Mouse (Mus musculus) heart, embryonic 14.5 days (tissue): Measurements from ENCODE around the gene Phf21b. TPM values are rescaled to one million over a fixed set of nuclear protein-coding genes. Genes with fewer than 3 reads are reported as not detected.

Experiments used
- ATAC-seq: fragments of 200-750 bp; cut with Nextera tagmentation; 2 replicates; pipeline ENCODE4 v1.8.0; 2017; ENCODE audit warnings: low read depth, moderate TSS enrichment; ENCODE audit not compliant: insufficient number of reproducible peaks, insufficient read depth, low FRiP score
- H3K27ac ChIP-seq, 2 experiments: fragments of 200-500 bp in 1 of 2; fragments of 300-500 bp in 1 of 2; sonication (generic) in 1 of 2; replicated peaks in 1 of 2; 2 replicates each; pipeline ENCODE4 v1.5.1; 2012 to 2014; ENCODE audit warnings: low read depth in 2 of 2, low read length in 2 of 2, control low read depth in 1 of 2, mild to moderate bottlenecking in 1 of 2, mixed read lengths in 1 of 2; ENCODE audit not compliant: control insufficient read depth in 1 of 2, insufficient read depth in 1 of 2
- H3K27me3 ChIP-seq: fragments of 300-500 bp; sonication (generic); 2 replicates; pipeline ENCODE4 v1.6.1; 2014; ENCODE audit warnings: mild to moderate bottlenecking, low read length, control low read depth; ENCODE audit not compliant: control insufficient read depth, insufficient read depth
- H3K36me3 ChIP-seq: fragments of 300-500 bp; sonication (generic); 2 replicates; pipeline ENCODE4 v1.6.1; 2014; ENCODE audit warnings: mild to moderate bottlenecking, control low read depth, low read length, mixed read lengths; ENCODE audit not compliant: control insufficient read depth, insufficient read depth
- H3K4me1 ChIP-seq, 2 experiments: fragments of 200-500 bp in 1 of 2; fragments of 300-500 bp in 1 of 2; sonication (generic) in 1 of 2; 2 replicates each; pipeline ENCODE4 v1.6.1; 2012 to 2014; ENCODE audit warnings: low read length in 2 of 2, control low read depth in 1 of 2, mixed read lengths in 1 of 2; ENCODE audit not compliant: control insufficient read depth in 2 of 2, insufficient read depth in 2 of 2
- H3K4me2 ChIP-seq: fragments of 300-500 bp; sonication (generic); 2 replicates; pipeline ENCODE4 v1.6.1; 2014; ENCODE audit warnings: mild to moderate bottlenecking, low read length
- H3K4me3 ChIP-seq, 2 experiments: fragments of 200-500 bp in 1 of 2; fragments of 300-500 bp in 1 of 2; sonication (generic) in 1 of 2; 2 replicates each; pipeline ENCODE4 v1.5.1; 2012 to 2014; ENCODE audit warnings: low read length in 2 of 2, mild to moderate bottlenecking in 2 of 2, control low read depth in 1 of 2, low read depth in 1 of 2, moderate library complexity in 1 of 2; ENCODE audit not compliant: control insufficient read depth in 1 of 2, insufficient read depth in 1 of 2
- H3K9ac ChIP-seq: fragments of 300-500 bp; sonication (generic); 2 replicates; pipeline ENCODE4 v1.6.1; 2014; ENCODE audit warnings: mild to moderate bottlenecking, low read length
- H3K9me3 ChIP-seq: fragments of 300-500 bp; sonication (generic); 2 replicates; pipeline ENCODE4 v1.6.1; 2016; ENCODE audit warnings: low read length, control low read depth; ENCODE audit not compliant: control insufficient read depth
- WGBS: fragments of 180-500 bp; shearing (Covaris S2); extraction: QIAGEN DNeasy Blood & Tissue Kit; methylation state at CpG from one replicate; pipeline ENCODE4 v1.1.7; 2014; 5-methylcytosine and 5-hydroxymethylcytosine counted together
- polyA plus RNA-seq: library from polyadenylated mRNA; unstranded; fragments of >200 nt; fragmentation: Nextera tagmentation; extraction: Ambion mirVana; gene quantifications from 2 replicates; pipeline ENCODE4 v1.2.1, GENCODE M21; 2014

Gene Phf21b
- polyA plus RNA-seq, 1 experiment from 2014 or later = 0.46 TPM

DNA sequence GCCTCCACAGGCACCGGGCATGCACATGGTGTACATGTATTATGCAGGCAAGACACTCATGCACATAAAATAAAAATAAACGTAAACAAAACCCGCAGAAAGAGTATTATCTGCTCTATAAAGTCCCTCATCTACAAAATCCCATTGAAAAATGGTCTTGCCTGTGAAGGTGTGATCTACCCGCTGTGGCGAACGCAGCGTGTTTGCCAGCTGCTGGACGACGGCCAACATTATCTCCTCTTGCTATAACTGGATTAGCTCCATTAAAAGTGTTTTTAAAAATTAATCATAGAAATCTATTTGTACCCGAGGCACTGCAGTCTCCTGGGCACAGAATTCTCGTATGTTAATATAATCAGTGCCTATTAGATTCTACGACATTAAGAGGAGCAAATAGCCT lies 32.2 kb upstream of the Phf21b start:
- Histone ChIP-seq H3K4me1 (no peaks in the 10 kb centered on the region), H3K9me3 (no peaks in the 10 kb centered on the region), H3K36me3 (no peaks in the 10 kb centered on the region), H3K27ac (no peak overlapping the region), H3K4me2 (no peak overlapping the region), H3K4me3 (no peak overlapping the region), H3K27me3 (no peaks in the 10 kb centered on the region), H3K9ac (no peak overlapping the region)
- WGBS = 73% methylated on average over 12 of the region's 12 CpGs
- no peak for ATAC-seq

DNA sequence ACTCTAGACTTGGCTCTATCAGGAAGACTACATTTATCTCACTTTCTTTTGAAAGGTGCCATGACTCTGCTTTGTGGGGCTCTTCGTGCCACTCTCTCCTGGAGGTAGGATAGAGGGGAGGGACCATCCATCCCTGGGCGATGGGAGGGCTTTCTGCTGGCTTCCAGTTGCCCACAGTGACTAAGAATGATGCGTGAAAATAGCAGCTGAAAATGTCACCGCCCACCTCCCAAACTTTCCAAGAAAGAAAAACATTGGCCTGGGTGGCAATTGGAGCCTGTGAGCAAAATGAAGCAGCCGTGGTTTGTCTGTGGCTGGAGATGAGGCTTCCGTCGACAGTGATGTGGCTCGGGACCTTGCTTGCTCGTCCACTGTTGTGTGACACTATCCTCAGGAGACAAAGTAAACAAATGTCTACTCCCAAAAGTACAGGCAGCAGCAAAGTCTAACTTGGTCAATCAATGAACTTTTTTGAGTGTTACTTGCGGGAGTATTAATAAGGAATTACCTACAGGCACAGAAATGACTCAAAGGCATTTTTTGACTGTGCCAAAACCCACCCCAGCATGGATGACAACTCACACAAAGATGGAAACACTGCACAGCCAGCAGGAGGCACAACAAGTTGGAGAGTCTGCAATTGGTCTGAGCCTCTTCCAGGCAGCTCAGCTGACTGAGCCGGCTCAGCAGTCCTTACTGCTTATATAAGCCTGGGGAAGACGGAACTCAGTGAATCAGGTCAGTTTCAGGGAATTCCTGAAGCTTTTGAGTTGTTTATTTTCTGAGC lies 21.4 kb upstream of the Phf21b start:
- ATAC-seq = no peak
- no peaks in the 10 kb centered on the region for H3K27me3 ChIP-seq
- WGBS = 73% methylated on average over 12 of the region's 12 CpGs
- H3K9ac ChIP-seq = no peak overlapping the region
- H3K27ac ChIP-seq = no peak overlapping the region
- H3K36me3 ChIP-seq = no peaks in the 10 kb centered on the region
- no peak overlapping the region for H3K4me3 ChIP-seq
- H3K4me2 ChIP-seq = no peak overlapping the region
- H3K9me3 ChIP-seq = no peaks in the 10 kb centered on the region
- H3K4me1 ChIP-seq = no peaks in the 10 kb centered on the region

DNA sequence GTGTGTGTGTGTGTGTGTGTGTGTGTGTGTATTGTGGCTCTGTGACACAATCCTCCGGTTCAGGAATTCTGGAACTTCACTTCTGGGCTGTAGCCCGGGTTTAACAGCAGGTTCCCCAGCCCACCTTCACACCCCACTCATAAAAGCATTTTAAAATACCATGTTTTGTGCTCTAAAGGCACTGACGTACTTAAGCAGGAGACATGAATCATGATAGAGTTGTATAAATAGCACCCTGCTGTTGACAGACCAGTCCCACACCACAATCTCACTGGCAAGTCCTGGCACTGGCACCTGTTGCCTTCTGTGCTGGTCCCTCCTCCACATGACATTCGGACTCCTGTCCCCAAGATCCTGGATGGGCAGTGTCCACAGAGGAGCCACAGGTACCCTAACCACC lies 18.0 kb upstream of the Phf21b start:
- H3K9ac ChIP-seq = no peak overlapping the region
- no peak for ATAC-seq
- no peaks in the 10 kb centered on the region for H3K9me3 ChIP-seq
- H3K27ac ChIP-seq = no peak overlapping the region
- no peak overlapping the region for H3K4me3 ChIP-seq
- no peak overlapping the region for H3K4me2 ChIP-seq
- 57% methylated on average over 4 of the region's 4 CpGs for WGBS
- no peaks in the 10 kb centered on the region for H3K27me3 ChIP-seq
- no peaks in the 10 kb centered on the region for H3K4me1 ChIP-seq
- H3K36me3 ChIP-seq = no peaks in the 10 kb centered on the region

DNA sequence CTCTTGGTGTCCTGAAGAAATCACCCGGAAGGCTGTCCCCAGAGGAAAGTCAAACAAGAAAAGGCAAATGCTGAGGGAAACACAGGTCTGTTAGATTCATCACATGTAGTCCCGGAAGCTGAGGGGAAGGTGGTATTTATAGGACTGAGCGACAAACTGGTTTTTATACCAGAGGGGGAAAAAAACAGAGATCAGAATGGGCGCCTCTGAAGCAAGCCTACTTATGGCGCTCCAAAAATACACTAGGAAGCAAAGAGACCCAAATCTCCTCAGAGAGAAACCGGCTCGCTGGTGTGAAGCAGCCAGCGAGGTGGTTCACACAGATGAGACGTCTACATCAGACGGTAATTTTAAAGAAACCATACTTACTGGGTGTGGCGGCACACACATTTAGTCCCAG lies 17.2 kb upstream of the Phf21b start:
- Histone ChIP-seq H3K27me3 (no peaks in the 10 kb centered on the region), H3K27ac (no peak overlapping the region), H3K4me1 (no peaks in the 10 kb centered on the region), H3K4me2 (no peak overlapping the region), H3K9ac (no peak overlapping the region), H3K4me3 (no peak overlapping the region), H3K9me3 (no peaks in the 10 kb centered on the region), H3K36me3 (no peaks in the 10 kb centered on the region)
- 77% methylated on average over 11 of the region's 11 CpGs for WGBS
- ATAC-seq = no peak

DNA sequence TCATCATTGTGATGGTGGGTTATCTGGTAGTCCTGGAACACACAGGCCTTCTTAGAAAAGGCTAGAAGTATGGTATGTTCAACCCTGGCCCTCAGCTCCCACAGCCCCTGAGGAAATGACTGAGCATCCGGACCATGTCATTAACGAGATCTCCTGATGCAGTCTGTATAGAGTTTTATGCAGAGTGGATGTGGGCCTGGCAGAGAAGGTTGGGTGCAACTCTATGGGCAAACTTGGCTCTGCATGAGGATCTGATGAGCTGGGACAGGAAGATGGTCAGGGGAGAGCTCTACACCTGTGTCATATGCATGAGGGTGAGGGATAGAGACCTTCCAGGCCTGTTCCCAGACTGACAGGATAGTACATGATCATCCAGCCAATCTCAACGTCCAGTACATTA lies 16.0 kb upstream of the Phf21b start:
- ATAC-seq = no peak
- Histone ChIP-seq H3K4me1 (no peaks in the 10 kb centered on the region), H3K27me3 (no peaks in the 10 kb centered on the region), H3K9me3 (no peaks in the 10 kb centered on the region), H3K27ac (no peak overlapping the region), H3K4me2 (no peak overlapping the region), H3K9ac (no peak overlapping the region), H3K4me3 (no peak overlapping the region), H3K36me3 (no peaks in the 10 kb centered on the region)
- WGBS = 76% methylated on average over 3 of the region's 3 CpGs

DNA sequence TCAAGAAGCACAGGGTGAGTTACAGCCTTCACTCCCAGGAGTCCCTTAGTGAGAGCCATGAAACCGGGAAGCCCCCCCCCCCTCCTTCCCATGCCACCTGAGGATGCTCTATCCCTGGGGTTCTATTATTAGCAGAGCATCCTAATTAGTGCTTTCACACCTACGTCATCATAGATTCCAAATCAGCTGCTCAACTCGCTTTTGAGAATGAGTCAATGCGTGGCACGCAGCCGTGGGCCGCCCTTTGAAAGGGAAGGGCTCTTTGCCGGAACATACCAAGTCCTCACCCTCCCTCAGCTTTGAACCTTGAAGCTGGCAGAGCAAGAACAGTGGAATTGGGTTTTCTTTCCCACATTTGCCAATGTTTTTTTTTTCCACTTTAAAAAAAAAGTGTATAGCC lies 6.1 kb upstream of the Phf21b start:
- Histone ChIP-seq H3K4me2 (no peak overlapping the region), H3K4me1 (no peaks in the 10 kb centered on the region), H3K27ac (no peak overlapping the region), H3K4me3 (no peak overlapping the region), H3K27me3 (peaks cover 9% of the 10 kb centered on the region; the same call in 1 of the 2 replicates), H3K9me3 (no peaks in the 10 kb centered on the region), H3K36me3 (no peaks in the 10 kb centered on the region), H3K9ac (no peak overlapping the region)
- 84% methylated on average over 8 of the region's 8 CpGs for WGBS
- no peak for ATAC-seq

DNA sequence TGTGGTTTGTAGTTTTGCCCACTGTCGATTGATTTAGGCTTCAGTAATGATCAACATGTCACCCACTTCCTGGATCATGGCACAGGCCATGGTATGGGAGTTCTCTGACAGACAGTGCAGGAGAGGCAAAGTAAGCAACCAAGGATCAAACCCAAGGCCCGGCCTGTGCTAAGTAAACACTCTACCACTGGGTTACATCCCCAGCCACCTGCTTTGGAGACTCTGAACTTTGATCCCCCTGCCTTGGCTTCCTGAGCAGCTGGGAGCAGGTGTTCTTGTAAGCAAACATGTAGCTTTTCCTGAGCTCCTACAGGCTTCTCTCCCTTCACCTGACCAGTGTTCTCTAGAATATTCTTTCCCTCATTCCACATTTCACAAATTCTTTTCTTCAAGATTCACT lies 1.8 kb upstream of the Phf21b start:
- no peaks in the 10 kb centered on the region for H3K36me3 ChIP-seq

More for the DNA sequence above, 1.8 kb upstream of the Phf21b start:
- Histone ChIP-seq H3K27me3 (peaks cover 23% of the 10 kb centered on the region), H3K4me3 (no peak overlapping the region), H3K9ac (no peak overlapping the region), H3K4me1 (peaks cover 10 to 19% of the 10 kb centered on the region in 2 experiments), H3K27ac (no peak overlapping the region), H3K9me3 (no peaks in the 10 kb centered on the region), H3K4me2 (no peak overlapping the region)
- 83% methylated on average over 2 of the region's 2 CpGs for WGBS
- no peak for ATAC-seq
